Mouse (Mus musculus) cortical plate, adult 2 months (tissue): ENCODE data around the gene Adamtsl1. TPM values are rescaled to one million over a fixed set of nuclear protein-coding genes. Genes with fewer than 3 reads are reported as not detected.

ENCODE experiments used
- H3K27ac ChIP-seq: fragments of 200-500 bp; 2 replicates; pipeline ENCODE4 v1.5.1; 2012; ENCODE audit warnings: low read length, control low read depth, inconsistent platforms; ENCODE audit not compliant: insufficient read depth
- H3K4me1 ChIP-seq: fragments of 200-500 bp; 2 replicates; pipeline ENCODE4 v1.6.1; 2011; ENCODE audit warnings: low read length; ENCODE audit not compliant: control insufficient read depth, insufficient read depth
- H3K4me3 ChIP-seq: fragments of 200-500 bp; 2 replicates; pipeline ENCODE4 v1.5.1; 2011; ENCODE audit warnings: mild to moderate bottlenecking, low read length, control low read depth; ENCODE audit not compliant: insufficient read depth
- CTCF ChIP-seq: fragments of 200-500 bp; IDR thresholded peaks from 2 replicates; pipeline ENCODE4 v1.5.1; 2011; ENCODE audit warnings: mild to moderate bottlenecking, control low read depth, low read length; ENCODE audit not compliant: insufficient read depth; ENCODE audit errors: extremely low read depth
- POLR2A ChIP-seq: fragments of 200-500 bp; IDR thresholded peaks from 2 replicates; pipeline ENCODE4 v1.6.1; 2011; ENCODE audit warnings: mild to moderate bottlenecking, low read length, control low read depth; ENCODE audit not compliant: insufficient read depth; ENCODE audit errors: extremely low read depth
- polyA plus RNA-seq: library from polyadenylated mRNA; depleted of rRNA; stranded (reverse); fragments of >200 nt; gene quantifications from 2 replicates; pipeline ENCODE4 v1.2.3, GENCODE M21; 2012

The Adamtsl1 gene
- polyA plus RNA-seq, 1 experiment = 2.6 TPM

GRCm38 (mm10) chr4:85724999-85725398, 211.0 kb downstream of the Adamtsl1 start:
- Histone ChIP-seq H3K4me3 (no peak overlapping the region), H3K4me1 (no peaks in the 10 kb centered on the region), H3K27ac (no peak overlapping the region)
- TF ChIP-seq CTCF (no peak), POLR2A (no peak)

GRCm38 (mm10) chr4:85727731-85728130, 213.8 kb downstream of the Adamtsl1 start:
- Histone ChIP-seq H3K4me1 (no peaks in the 10 kb centered on the region), H3K27ac (no peak overlapping the region), H3K4me3 (no peak overlapping the region)
- TF ChIP-seq POLR2A (no peak), CTCF (no peak)

- Histone ChIP-seq H3K4me1 (no peaks in the 10 kb centered on the region), H3K27ac (no peak overlapping the region), H3K4me3 (no peak overlapping the region)
- TF ChIP-seq CTCF (no peak), POLR2A (no peak)
These were observed 214.4 kb downstream of the Adamtsl1 start for GRCm38 (mm10) chr4:85728416-85728815.

GRCm38 (mm10) chr4:85740478-85740877, 226.5 kb downstream of the Adamtsl1 start:
- H3K27ac ChIP-seq = no peak overlapping the region
- no peak for TF ChIP-seq CTCF
- no peak for TF ChIP-seq POLR2A
- H3K4me3 ChIP-seq = no peak overlapping the region
- no peaks in the 10 kb centered on the region for H3K4me1 ChIP-seq

GRCm38 (mm10) chr4:85741825-85742391, 227.9 kb downstream of the Adamtsl1 start:
- Histone ChIP-seq H3K27ac (no peak overlapping the region), H3K4me3 (no peak overlapping the region), H3K4me1 (no peaks in the 10 kb centered on the region)
- TF ChIP-seq POLR2A (no peak), CTCF (no peak)

- Histone ChIP-seq H3K4me3 (no peak overlapping the region), H3K27ac (no peak overlapping the region), H3K4me1 (no peaks in the 10 kb centered on the region)
- no peak for TF ChIP-seq CTCF
- TF ChIP-seq POLR2A = no peak
These were observed 229.5 kb downstream of the Adamtsl1 start for GRCm38 (mm10) chr4:85743427-85743826.

- TF ChIP-seq CTCF (no peak), POLR2A (no peak)
- Histone ChIP-seq H3K4me3 (no peak overlapping the region), H3K27ac (no peak overlapping the region), H3K4me1 (no peaks in the 10 kb centered on the region)
These were observed 248.7 kb downstream of the Adamtsl1 start for GRCm38 (mm10) chr4:85762684-85763083.

- no peaks in the 10 kb centered on the region for H3K4me1 ChIP-seq
- H3K4me3 ChIP-seq = no peak overlapping the region
- no peak overlapping the region for H3K27ac ChIP-seq
- TF ChIP-seq POLR2A (no peak), CTCF (no peak)
These were observed 249.4 kb downstream of the Adamtsl1 start for GRCm38 (mm10) chr4:85763161-85764014.

GRCm38 (mm10) chr4:85764015-85764450, 250.1 kb downstream of the Adamtsl1 start:
- H3K27ac ChIP-seq = no peak overlapping the region
- H3K4me3 ChIP-seq = no peak overlapping the region
- H3K4me1 ChIP-seq = no peaks in the 10 kb centered on the region
- TF ChIP-seq POLR2A = no peak
- no peak for TF ChIP-seq CTCF

GRCm38 (mm10) chr4:85764476-85764875, 250.5 kb downstream of the Adamtsl1 start:
- H3K4me3 ChIP-seq = no peak overlapping the region
- no peak for TF ChIP-seq POLR2A
- no peak for TF ChIP-seq CTCF
- no peaks in the 10 kb centered on the region for H3K4me1 ChIP-seq
- H3K27ac ChIP-seq = no peak overlapping the region
